Mouse (Mus musculus): ENCODE results near the gene Nfkbie.

The Nfkbie gene

DNA sequence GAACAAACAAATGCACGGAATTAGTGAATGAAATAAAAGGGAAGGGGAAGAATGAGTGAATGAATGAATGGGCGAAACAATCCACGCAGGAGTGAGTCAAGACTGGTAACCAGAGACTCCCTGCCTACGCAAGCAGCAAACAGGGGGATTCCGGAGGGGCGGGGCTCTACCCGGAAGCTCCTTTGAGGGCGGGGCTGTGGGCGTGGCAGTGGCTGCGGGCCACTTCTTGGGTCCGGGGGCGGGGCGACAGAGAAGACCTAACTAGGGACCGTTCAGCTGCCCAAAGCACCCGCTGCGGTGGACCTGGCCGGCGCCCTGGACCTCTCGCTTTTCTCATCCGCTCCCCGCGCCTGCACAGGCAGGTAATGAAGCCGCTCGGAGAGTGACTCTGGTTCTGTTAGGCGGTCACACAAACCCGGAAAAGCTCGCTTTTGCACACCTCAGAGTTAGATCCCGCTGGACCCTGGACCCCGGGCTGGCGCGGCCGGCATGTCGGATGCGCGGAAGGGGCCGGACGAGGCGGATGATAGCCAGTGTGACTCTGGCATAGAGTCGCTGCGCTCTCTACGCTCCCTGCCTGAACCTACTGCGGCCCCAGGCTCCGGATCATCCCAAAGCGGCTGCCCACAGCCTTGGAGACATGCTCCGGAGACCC lies at the start of gene Nfkbie:
Nfkbie (plus strand) TSS at position 252 of the 655 bp plus-strand sequence.
- peak; percentile 93 for DNase-seq (ENCODE audit: low spot score in 2 of 2)

DNA sequence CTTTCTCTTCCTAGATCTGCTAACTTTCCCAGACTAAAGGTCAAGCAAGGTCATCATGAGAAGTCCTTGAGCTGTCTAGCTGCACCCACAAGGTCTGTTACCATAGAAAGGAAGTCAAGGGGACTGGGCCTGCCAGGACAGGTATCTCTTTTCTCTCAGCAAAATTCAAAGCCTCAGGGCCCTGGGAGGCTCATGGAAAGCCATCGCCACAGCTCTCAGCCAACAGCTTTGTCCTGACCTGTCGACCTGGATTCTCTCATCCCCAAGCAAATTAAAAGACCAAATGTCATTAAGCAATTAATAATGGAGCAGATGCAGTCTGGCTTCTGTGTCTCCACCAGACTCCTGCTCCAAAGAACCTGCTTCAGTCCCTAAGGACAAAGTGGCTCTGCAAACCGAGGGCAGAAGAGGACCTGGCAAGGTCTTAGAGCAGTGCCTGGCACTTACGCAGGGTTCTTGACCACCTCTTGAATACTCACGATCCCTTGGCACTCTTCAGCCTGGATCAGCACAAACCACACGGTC lies 49.5 kb upstream of the Nfkbie start:
- DNase-seq (ENCODE audit: low spot score in 2 of 2) = no peak

DNA sequence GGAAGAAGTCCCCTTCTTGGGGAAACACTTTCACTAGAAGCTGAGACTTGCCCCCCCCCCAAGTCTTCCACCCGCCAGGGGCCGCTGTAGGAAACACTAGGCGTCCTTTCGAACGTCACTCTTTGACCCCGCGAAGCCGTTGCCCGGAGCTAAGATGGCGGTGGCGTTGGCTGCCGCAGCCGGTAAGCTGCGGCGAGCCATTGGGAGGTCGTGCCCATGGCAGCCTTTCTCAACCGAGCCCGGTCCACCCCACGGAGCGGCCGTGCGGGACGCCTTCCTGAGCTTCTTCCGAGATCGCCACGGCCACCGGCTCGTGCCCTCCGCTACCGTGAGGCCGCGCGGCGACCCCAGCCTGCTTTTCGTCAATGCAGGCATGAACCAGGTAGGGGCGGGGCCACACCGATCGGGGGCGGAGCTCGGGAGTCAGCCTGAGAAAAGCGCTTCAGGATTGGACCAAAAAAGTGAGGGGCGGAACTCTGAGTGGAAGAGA lies 48.8 kb upstream of the Nfkbie start, which contains the start of gene Aars2:
Aars2 (plus strand) TSS at position 142 of the 490 bp plus-strand sequence.
- peak; percentile 95 to 96 for DNase-seq (ENCODE audit: low spot score in 2 of 2)

DNA sequence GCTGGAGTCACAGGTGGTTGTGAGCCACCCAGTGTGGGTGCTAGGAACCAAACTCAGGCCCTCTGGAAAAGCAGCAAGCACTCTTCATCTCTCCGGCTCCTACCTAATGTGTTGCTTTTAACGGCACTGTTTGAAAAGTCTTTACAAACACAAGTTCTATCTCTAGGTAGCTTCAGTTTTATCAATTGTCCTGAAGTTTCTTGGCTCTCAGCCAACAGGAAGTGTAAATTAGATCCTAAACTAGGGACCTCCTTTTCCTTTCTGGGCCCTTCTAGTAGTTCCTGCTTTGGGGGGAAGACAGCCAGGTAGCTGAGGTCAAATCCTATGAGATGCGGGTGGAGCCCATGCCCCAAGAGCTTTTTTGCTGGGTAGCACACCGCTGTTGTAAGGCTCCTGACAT lies 44.6 kb upstream of the Nfkbie start:
- no peak for DNase-seq (ENCODE audit: low spot score in 2 of 2)

DNA sequence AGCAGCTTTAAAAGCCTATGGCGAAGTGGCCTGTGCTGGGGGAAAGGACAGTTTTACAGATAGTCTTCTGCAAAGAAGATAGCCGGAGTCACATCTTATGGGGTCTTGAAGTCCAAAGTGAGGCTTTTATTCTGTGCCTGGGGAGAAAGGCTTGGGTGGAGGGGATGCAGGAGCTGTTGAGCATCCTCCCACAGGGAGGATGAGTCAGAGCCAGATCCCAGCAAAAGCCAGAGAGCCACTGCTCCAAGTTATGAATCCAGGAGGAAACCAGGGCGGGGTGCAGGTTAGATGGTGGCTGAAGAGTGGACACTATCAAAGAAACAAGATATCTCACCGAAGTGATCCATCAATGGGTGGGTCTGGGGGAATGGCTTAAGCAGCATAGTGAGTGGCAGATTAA lies 43.7 kb upstream of the Nfkbie start:
- no peak for DNase-seq (ENCODE audit: low spot score in 2 of 2)

DNA sequence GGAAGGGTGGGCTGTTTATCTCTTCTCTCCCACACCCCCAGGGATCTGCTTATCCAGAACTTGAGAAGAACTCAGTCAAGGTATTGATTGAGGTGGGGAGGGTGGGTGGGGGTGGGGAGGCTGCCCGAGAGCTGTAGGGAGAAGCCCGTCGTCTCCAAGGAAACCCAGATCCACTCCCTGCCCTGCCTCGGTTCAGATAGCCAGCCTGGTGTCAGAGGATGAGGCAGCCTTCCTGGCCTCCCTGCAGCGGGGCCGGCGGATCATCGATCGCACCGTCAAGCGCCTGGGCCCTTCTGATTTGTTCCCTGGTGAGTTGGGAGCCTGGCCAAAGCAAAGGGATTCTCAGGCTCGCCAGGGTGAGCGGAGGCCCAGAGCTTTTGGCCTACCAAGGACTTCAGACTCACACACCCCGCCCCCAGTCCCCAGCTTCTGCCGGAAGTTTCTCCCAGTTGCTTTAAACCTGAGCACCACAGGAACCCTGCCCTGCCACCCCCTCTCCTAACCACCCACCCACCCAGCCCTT lies 40.2 kb upstream of the Nfkbie start:
- DNase-seq (ENCODE audit: low spot score in 2 of 2) = no peak

DNA sequence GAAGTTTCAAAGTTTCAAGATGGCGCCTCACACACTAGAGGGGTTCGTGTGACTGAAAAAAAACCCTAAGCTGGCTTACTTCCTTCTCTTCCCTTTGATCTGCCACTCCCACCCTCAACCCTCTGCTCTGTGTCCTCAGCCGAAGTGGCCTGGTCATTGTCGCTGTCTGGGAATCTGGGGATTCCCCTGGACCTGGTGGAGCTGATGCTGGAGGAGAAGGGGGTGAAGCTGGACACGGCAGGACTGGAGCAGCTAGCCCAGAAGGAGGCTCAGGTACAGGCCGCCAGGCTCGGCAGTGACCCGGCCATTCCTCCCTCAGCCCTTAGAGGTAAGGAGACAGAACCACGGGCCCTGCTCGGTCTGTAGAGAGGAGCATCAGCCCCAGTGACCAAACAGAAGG lies 39.7 kb upstream of the Nfkbie start:
- DNase-seq (ENCODE audit: low spot score in 2 of 2) = no peak

DNA sequence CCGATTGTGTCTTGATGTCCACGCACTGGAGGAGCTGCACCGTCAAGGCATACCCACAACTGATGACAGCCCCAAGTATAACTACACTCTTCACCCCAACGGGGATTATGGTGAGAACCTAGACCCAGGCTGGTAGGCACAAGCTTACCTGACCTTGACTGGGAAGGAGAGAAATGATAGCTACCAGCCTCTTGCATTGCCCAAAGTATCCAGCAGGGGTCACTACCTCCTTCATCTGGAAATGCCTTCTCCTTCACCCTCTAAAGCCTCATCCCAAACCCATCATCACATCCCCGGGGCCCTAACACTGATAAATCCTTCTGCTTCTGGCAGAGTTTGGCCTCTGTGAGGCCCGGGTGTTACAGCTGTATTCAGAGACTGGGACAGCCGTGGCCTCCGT lies 39.0 kb upstream of the Nfkbie start:
- peak; percentile 78 to 87 for DNase-seq (ENCODE audit: low spot score in 2 of 2)

DNA sequence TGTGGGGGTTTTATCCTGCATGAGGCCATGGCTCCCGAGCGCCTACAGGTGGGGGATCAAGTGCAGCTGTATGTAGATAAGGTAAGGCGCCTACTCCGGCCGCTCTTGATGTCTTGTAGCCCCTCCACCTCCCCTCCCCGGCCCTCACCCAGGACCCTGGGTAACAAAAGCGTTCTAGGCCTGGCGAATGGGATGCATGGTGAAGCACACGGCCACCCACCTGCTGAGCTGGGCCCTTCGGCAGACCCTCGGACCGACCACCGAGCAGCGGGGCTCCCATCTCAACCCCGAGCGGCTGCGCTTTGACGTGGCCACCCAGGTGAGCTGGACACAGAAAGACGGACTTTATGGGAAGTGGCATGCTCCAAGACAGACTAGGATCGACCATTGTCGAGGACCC lies 38.4 kb upstream of the Nfkbie start:
- DNase-seq (ENCODE audit: low spot score in 2 of 2) = no peak

DNA sequence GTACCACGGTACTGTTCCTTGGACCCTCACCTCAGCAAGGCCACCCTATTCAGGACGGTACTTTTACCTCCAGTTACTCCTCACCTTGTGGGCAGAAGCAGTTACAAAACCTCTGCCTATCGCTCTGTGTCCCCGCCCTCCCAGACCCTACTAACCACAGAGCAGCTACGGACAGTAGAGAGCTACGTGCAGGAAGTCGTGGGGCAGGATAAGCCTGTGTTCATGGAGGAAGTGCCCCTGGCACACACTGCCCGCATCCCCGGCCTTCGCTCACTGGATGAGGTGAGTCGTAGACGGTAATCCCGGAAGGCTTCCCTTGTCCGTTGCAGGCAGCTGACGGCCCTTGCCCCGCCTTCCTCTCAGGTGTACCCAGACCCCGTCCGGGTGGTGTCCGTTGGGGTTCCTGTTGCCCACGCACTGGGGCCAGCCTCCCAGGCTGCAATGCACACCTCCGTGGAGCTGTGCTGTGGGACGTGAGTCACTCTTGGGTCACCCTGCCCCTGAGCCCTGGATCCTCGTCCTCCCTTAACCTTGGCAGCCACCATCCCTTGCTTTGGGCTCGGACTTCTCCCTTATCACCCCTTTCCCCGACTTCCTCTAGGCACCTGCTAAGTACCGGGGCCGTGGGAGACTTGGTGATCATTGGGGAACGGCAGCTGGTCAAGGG lies 37.8 kb upstream of the Nfkbie start:
- DNase-seq (ENCODE audit: low spot score in 2 of 2) = no peak

DNA sequence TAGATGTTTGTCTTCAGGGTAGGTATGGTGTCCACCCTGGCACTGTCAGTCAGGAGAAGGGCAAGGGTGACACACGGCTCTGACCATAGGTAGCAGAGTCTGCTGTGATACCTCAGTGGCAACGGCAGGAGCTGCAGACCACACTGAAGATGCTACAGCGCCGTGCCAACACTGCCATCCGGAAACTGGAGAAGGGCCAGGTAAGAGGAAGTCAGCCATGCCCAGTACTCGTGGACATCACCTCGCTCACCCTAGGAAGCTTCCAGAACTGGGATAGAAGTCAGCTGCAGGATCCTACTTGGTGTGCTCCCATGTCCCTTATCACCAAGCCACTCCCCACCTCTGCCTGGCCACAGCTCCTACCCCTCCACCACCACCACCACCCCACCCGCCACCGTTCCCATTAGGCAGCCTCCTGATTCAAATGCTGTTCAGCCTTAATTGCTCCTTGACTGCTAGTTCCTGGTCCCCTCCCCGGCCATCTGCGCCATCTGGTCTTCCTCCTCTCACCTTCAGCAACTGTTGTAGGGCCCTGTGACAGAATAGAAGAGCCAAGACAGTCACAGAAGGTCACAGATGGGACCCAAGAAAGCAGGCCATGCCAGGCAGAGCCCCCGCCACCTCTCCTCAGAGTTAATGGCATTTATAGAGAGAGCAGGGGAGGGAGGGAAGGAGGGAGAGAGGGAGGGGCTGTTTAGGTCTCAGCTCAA lies 36.6 kb upstream of the Nfkbie start:
- no peak for DNase-seq (ENCODE audit: low spot score in 2 of 2)

DNA sequence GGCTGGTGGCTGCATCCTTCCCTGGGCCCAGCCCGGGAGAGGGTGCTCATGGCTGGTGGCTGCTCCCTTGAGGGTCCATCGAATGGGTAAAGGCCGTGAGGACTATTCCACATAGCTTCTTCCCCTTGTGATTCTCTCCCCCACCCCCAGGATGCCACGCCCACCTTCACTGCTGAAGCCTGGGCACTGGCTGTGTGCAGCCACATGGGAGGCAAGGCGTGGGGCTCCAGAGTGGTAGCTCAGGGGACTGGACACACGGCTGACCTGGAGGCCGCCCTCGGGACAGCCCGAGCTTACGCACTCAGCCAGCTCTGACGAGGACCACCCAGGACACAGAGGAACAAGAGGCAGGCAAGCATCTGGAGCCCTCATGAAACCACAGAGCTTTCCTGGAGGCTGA lies 35.4 kb upstream of the Nfkbie start:
- DNase-seq (ENCODE audit: low spot score in 2 of 2) = no peak

DNA sequence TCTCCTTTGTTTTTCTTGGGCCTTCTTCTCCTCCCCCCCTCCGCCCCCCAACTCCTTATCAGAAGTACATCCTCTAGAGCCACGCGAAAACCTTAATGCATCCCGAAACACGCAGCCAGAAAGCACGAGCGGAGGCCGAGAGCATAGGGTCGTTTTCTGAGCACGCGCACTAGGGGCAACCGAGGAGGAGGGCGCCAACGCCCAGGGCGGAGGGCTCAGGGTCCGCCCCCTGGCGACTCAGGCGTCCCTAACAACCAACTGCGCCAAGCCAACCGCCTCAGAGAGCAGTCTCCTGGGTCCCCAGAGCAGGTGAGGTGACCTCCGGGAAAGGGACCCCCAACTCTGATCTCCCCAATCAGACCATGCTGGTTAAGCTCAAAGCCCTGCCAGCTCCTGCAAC lies 32.2 kb upstream of the Nfkbie start, which contains the start of gene Tcte1:
Tcte1 (plus strand) TSS at position 172 of the 400 bp plus-strand sequence.
- DNase-seq (ENCODE audit: low spot score in 2 of 2) = peak in 1 of 2 experiments; percentile 61

DNA sequence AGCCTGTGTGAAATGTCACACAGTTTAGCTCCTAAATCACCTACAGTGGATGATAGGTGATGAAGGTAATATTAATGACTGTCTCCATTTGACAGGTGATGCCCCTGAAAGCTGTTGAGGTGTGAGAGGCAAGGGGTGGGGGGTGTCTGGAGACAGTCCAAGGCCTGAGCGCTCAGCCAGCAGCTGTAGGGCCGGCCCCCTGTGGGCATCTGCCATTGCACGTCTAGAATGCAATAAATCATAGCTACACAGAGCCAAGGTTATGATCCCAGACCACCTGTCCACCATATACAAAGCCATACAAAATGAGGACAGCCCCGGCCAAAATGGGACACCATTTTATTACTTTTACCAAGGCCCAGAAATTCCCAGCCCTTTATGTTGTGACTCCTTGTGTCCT lies 30.5 kb upstream of the Nfkbie start:
- DNase-seq (ENCODE audit: low spot score in 2 of 2) = no peak

DNA sequence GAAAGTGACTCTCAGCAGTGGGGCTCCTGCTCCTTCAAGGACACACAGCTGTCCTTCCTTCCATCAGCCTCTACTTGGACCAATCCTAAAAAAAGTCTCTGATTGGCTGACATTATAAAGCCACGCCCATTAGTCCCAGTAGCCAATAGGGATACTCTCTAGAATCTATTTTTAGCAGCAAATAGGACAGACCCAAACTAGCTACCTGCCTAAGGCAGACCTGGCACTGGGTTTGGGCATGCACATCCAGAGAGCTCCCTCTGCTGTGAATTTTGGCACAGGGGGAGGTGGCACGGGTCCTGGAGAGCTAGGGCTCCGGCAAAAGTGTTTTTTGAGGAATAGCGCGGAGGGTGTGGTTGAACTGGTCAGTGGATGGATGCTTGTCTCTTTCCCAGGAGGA lies 28.9 kb upstream of the Nfkbie start:
- DNase-seq (ENCODE audit: low spot score in 2 of 2) = no peak

DNA sequence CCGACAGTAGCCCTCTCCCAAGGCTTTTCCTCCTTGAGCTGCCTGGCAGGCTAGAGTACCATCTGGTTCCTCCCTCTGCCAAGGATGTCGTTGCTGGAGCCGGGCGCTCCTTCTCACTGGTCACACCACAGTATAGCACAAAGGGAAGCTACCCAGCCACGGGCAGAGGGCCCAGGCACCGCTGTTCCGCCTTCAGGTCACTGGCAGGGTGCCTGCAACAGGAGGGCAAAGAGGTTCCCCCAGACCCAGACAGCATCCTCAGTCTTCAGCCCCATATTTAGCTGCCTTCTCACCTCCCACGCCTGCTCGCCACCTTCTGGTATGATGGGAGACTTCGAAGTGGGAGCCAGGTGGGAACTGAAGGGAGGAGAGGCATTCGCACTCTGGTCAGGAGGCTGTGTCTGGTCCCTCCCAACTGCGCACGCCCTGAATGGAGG lies 25.1 kb upstream of the Nfkbie start:
- DNase-seq (ENCODE audit: low spot score in 2 of 2) = peak; percentile 77 to 78

DNA sequence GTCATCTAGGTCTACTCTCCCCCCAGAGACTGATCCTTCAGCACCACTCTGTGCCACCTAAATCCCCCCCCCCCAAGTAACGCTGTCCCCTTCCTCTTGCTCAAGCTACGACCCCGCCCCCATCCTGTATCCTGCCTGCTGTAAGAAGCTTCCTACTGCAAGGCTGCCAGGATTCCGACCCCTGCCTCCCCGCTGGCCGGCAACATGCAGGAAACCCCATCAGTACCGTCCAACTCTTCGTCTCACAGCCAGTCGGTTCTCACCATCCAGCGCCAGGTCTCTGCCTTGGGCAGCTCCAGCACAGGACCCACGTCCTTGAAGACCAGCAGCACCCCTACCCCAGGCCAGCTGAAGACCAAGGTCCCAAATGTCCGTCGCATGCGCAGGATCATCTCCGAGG lies 22.6 kb upstream of the Nfkbie start:
- no peak for DNase-seq (ENCODE audit: low spot score in 2 of 2)

DNA sequence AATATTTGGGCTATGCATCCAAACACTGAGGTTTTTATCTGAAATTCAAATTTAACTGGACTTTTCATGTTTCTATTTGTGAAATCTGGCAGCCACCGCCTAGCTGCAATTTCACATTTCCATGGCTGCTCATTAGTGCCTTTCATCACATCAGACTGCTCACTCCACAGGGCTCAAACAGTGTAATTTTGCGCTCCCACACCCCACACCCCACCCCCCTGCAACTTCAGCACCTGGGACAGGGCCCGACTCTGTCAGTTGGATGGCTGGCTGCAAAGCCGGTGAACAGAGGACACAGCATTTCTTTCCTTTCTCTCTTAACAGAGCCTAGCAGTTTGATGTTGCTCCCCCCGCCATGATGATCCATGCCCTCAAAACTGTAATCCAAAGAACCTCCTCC lies 19.2 kb upstream of the Nfkbie start:
- no peak for DNase-seq (ENCODE audit: low spot score in 2 of 2)

DNA sequence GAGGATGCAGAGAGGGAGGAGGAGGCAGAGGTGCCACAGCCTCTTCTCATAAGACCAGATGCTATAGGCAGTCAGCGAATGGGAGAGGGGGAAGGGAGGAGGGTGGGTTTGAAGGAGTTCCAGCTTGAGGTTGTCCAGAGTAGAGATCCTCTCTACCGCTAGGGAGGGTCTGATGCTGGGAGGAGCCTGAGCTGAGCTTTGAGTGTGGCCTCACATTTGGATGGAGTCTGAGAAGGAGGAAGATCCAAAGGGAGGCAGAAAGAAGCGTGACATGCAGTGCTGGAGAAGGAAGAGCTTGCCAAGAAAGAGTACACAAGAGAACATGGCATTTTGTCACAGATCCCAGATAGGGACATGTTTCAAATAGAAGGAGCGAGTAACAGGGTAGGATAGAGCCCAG lies 17.1 kb upstream of the Nfkbie start:
- no peak for DNase-seq (ENCODE audit: low spot score in 2 of 2)

DNA sequence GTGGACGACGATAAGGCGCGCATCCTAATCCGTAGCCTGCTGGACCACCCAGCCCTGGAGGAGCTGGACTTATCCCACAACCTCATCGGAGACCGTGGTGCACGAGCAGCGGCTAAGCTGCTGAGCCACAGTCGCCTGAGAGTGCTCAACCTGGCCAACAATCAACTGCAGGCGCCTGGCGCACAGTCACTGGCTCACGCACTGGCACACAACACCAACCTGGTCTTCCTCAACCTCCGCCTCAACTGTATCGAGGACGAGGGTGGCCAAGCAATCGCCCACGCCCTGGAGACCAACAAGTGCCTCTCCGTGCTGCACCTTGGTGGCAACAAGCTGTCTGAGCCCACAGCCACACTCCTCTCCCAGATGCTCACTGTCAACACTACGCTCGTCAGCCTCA lies 15.8 kb upstream of the Nfkbie start:
- no peak for DNase-seq (ENCODE audit: low spot score in 2 of 2)

DNA sequence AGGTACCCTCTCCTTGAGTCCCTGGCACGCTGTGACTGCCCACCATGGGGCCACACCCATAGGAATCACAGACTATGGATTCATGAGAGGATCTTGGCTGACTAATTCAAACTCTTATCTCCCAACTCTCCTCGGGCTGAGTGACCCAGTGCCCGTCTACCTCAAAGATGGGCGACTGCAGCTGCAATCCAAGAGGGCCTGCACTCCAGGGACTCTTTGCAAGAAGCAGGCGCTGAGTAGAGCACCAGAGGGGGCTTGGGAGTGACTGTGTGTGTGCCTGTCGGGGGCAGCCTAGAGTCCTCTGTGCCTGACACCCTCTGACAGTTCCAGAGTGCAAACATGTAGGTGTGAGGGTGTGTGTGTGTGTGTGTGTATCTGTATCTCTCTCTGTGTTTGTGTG lies 13.4 kb upstream of the Nfkbie start:
- peak in 1 of 2 experiments; percentile 42 for DNase-seq (ENCODE audit: low spot score in 2 of 2)

DNA sequence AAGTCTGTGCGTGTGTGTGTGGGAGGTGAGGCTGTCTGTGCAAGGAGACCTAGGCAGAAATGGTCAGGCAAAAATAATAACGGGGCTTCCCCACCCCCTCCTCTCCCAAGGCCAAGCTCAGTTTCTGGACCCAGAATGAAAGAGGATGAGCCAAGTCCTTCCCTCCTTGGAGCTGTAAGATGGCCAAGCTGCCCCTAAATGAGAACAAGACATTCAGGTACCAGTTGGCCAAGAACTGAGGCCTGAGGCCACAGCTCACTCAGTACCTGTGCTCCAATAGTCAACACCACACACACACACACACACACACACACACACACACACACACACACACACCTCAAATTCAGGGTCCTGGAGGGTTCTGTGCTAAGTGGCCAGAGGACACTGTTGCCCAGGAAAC lies 12.8 kb upstream of the Nfkbie start:
- no peak for DNase-seq (ENCODE audit: low spot score in 2 of 2)

Measured in right cerebral cortex, postnatal 10 days (tissue).